Mouse (Mus musculus) brain, embryonic 14.5 days (tissue): ENCODE measurements around the gene Tbc1d2.

Experiments
- CTCF ChIP-seq: fragments of 200-500 bp; IDR thresholded peaks from 2 replicates; pipeline ENCODE4 v1.5.1; 2012; ENCODE audit warnings: inconsistent platforms, mild to moderate bottlenecking, moderate library complexity, borderline replicate concordance; ENCODE audit not compliant: insufficient read depth, insufficient read length; ENCODE audit errors: extremely low read depth
- POLR2A ChIP-seq: fragments of 200-500 bp; IDR thresholded peaks from 2 replicates; pipeline ENCODE4 v1.6.1; 2012; ENCODE audit warnings: mild to moderate bottlenecking, inconsistent platforms, borderline replicate concordance; ENCODE audit not compliant: poor library complexity, insufficient read depth, insufficient read length, severe bottlenecking; ENCODE audit errors: extremely low read depth

GRCm38 (mm10) chr4:46602704-46603103 lies 47.3 kb downstream of the Tbc1d2 start:
- TF ChIP-seq CTCF (no peak), POLR2A (no peak)
